Mouse (Mus musculus) spleen, adult 2 months (tissue): Measurements from ENCODE around the gene Mlxipl. TPM values are rescaled to one million over a fixed set of nuclear protein-coding genes. Genes with fewer than 3 reads are reported as not detected.

Source experiments
- DNase-seq, 2 experiments: peaks; one replicate each; pipeline versions ENCODE4 v3.0.0 to v3.0.0-alpha.2; 2012 to 2021; ENCODE audit warnings: low spot score in 2 of 2, low read depth in 1 of 2
- H3K27ac ChIP-seq: fragments of 200-500 bp; 2 replicates; pipeline ENCODE4 v1.5.1; 2012; ENCODE audit warnings: low read length, inconsistent platforms; ENCODE audit not compliant: insufficient read depth
- H3K27me3 ChIP-seq: fragments of 200-500 bp; 2 replicates; pipeline ENCODE4 v1.6.1; 2012; ENCODE audit warnings: mild to moderate bottlenecking, moderate library complexity, low read length, inconsistent platforms; ENCODE audit not compliant: control insufficient read depth, insufficient read depth
- H3K36me3 ChIP-seq: fragments of 200-500 bp; 2 replicates; pipeline ENCODE4 v1.6.1; 2012; ENCODE audit warnings: mild to moderate bottlenecking, low read length, inconsistent platforms; ENCODE audit not compliant: control insufficient read depth, insufficient read depth
- H3K4me1 ChIP-seq: fragments of 200-500 bp; 2 replicates; pipeline ENCODE4 v1.6.1; 2011; ENCODE audit warnings: inconsistent platforms; ENCODE audit not compliant: control insufficient read depth, insufficient read depth, insufficient read length
- H3K4me3 ChIP-seq: fragments of 200-500 bp; 2 replicates; pipeline ENCODE4 v1.5.1; 2011; ENCODE audit warnings: mild to moderate bottlenecking, inconsistent platforms; ENCODE audit not compliant: insufficient read depth, insufficient read length; ENCODE audit errors: extremely low read depth
- CTCF ChIP-seq: fragments of 200-500 bp; IDR thresholded peaks from 2 replicates; pipeline ENCODE4 v1.5.1; 2011; ENCODE audit warnings: mild to moderate bottlenecking, inconsistent platforms; ENCODE audit not compliant: insufficient read depth, insufficient read length, insufficient replicate concordance; ENCODE audit errors: extremely low read depth
- POLR2A ChIP-seq: fragments of 200-500 bp; IDR thresholded peaks from 2 replicates; pipeline ENCODE4 v1.6.1; 2011; ENCODE audit warnings: low read depth, low read length, inconsistent platforms
- WGBS: fragments of 180-500 bp; shearing (Covaris S2); methylation state at CpG from one replicate; pipeline ENCODE4 v1.1.7; 2018; 5-methylcytosine and 5-hydroxymethylcytosine counted together
- polyA plus RNA-seq: library from polyadenylated mRNA; depleted of rRNA; stranded (reverse); fragments of >200 nt; gene quantifications from 2 replicates; pipeline ENCODE4 v1.2.3, GENCODE M21; 2012

The Mlxipl gene
- polyA plus RNA-seq, 1 experiment, result 1.2 TPM

GRCm38 (mm10) chr5:135156496-135156895, 66.8 kb downstream of the Mlxipl start:
- Histone ChIP-seq H3K36me3 (peaks cover 26% of the 10 kb centered on the region), H3K27ac (no peak overlapping the region), H3K4me3 (no peak overlapping the region), H3K4me1 (no peaks in the 10 kb centered on the region), H3K27me3 (no peaks in the 10 kb centered on the region)
- 97% methylated on average over 4 of the region's 4 CpGs for WGBS
- TF ChIP-seq CTCF, result no peak
- TF ChIP-seq POLR2A, result no peak
- no peak for DNase-seq

GRCm38 (mm10) chr5:135161221-135161620, 71.5 kb downstream of the Mlxipl start:
- DNase-seq, result no peak
- WGBS, result 91% methylated on average over 4 of the region's 4 CpGs
- Histone ChIP-seq H3K36me3 (peaks cover 12% of the 10 kb centered on the region), H3K27ac (no peak overlapping the region; the same call in 1 of the 2 replicates), H3K27me3 (no peaks in the 10 kb centered on the region), H3K4me3 (no peak overlapping the region), H3K4me1 (no peaks in the 10 kb centered on the region)
- TF ChIP-seq CTCF (no peak), POLR2A (no peak)

GRCm38 (mm10) chr5:135161650-135162049, 72.0 kb downstream of the Mlxipl start:
- 89% methylated on average over 7 of the region's 7 CpGs for WGBS
- TF ChIP-seq POLR2A, result no peak
- no peak for TF ChIP-seq CTCF
- Histone ChIP-seq H3K27me3 (no peaks in the 10 kb centered on the region), H3K4me3 (no peak overlapping the region), H3K27ac (no peak overlapping the region; the same call in 1 of the 2 replicates), H3K4me1 (no peaks in the 10 kb centered on the region), H3K36me3 (peaks cover 8% of the 10 kb centered on the region)
- DNase-seq, result no peak

- WGBS, result 96% methylated on average over 8 of the region's 8 CpGs
- H3K4me1 ChIP-seq, result no peaks in the 10 kb centered on the region
- H3K27me3 ChIP-seq, result no peaks in the 10 kb centered on the region
- no peak overlapping the region for H3K27ac ChIP-seq
- no peak overlapping the region for H3K4me3 ChIP-seq
- H3K36me3 ChIP-seq, result peaks cover 8% of the 10 kb centered on the region
- no peak for TF ChIP-seq POLR2A
- no peak for TF ChIP-seq CTCF
- no peak for DNase-seq
Measured at GRCm38 (mm10) chr5:135162361-135162760, 72.7 kb downstream of the Mlxipl start.

GRCm38 (mm10) chr5:135162821-135163220, 73.1 kb downstream of the Mlxipl start:
- no peak for DNase-seq
- Histone ChIP-seq H3K36me3 (peaks cover 8% of the 10 kb centered on the region), H3K4me3 (no peak overlapping the region), H3K4me1 (no peaks in the 10 kb centered on the region), H3K27ac (no peak overlapping the region), H3K27me3 (no peaks in the 10 kb centered on the region)
- WGBS, result 91% methylated on average over 6 of the region's 6 CpGs
- TF ChIP-seq POLR2A, result no peak
- TF ChIP-seq CTCF, result no peak

GRCm38 (mm10) chr5:135166909-135167308, 77.2 kb downstream of the Mlxipl start:
- Histone ChIP-seq H3K36me3 (peaks cover 3% of the 10 kb centered on the region), H3K4me1 (peaks cover 2% of the 10 kb centered on the region), H3K27me3 (no peaks in the 10 kb centered on the region), H3K27ac (no peak overlapping the region), H3K4me3 (no peak overlapping the region)
- no peak for DNase-seq
- WGBS, result 85% methylated on average over 4 of the region's 4 CpGs
- TF ChIP-seq CTCF, result no peak
- no peak for TF ChIP-seq POLR2A

- DNase-seq, result no peak
- WGBS, result 98% methylated on average over 4 of the region's 4 CpGs
- TF ChIP-seq CTCF (no peak), POLR2A (no peak)
Measured at GRCm38 (mm10) chr5:135167469-135167868, 77.8 kb downstream of the Mlxipl start.

More at GRCm38 (mm10) chr5:135167469-135167868, 77.8 kb downstream of the Mlxipl start:
- Histone ChIP-seq H3K27me3 (no peaks in the 10 kb centered on the region), H3K27ac (no peak overlapping the region), H3K36me3 (peaks cover 6% of the 10 kb centered on the region), H3K4me3 (no peak overlapping the region), H3K4me1 (peaks cover 2% of the 10 kb centered on the region)
